ENCODE assay signal across 9 mouse cellular contexts in the genomic region with DNA sequence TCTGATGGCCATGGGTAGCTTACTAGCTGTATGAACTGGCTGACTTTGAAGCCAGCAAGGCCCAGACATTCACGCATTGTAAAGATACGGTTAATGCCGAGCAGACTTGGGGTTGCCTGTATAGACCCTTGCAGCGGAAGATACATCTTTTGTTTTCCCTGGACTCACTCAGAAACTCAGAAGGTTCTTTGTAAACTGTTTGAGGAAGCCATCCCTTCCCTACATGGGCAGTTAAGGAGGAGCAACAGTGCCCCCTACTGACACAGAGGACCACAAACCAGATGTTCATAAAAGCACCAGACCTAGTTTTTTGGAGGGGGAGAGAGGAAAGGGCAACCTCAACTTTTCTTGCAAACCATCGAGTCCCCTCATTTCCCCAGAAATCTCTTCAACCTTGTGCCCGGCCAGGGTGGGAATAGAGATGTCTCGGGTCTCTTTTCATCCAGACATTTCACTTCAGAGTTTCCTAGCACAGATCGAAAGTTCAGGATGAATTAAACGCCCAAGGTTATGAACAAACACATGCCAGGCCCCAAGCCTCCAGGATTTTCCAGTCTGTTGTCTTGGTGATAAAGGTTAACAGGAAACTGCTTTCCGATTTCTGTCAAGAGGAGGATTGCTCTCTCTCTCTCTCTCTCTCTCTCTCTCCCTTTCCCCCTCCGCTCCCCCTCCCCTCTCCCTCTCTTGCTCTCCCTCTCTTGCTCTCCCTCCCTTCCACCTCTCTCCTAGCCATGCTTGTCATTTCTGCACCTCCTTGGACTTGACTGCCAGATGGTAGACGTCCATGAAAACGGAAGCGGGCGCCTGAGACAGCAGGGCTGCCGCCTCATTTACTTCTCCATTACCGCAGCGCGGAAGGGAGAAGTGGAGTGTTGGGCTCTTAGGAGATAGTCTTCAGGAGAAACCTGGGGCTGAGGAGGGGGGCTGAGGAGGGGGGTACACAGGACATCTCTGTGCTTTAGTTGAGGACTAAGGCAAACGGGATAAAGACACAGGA.
DNase-seq lines count a peak whose midpoint lies in the region; ATAC-seq and TF ChIP-seq lines count a peak whose summit lies in the region.
"Had no signal": no experiment of that assay in that cellular context is flagged by ENCODE, and none has a peak within 500 bp of the region (broad histone marks: within the 10 kb centered on the region; RNA-seq: fewer than 3 reads in every experiment).

No protein-coding gene starts in this region.

- DNase-seq in forebrain, embryonic 11.5 days (ENCODE audit: low spot score), result peak; percentile 81
- DNase-seq in kidney, postnatal 14 days, result peak; percentile 84
- DNase-seq in liver, embryonic 13.5 days, result peak; percentile 34
- DNase-seq in neural tube, embryonic 10.5 days (ENCODE audit: extremely low spot score, low spot score), result peak; percentile 79
- DNase-seq in testis, postnatal 14 days (ENCODE audit: low spot score), result peak; percentile 32

- peak; percentile 50 for TF ChIP-seq CTCF in C2C12 (IDR thresholded peaks at IDR 0.05; ENCODE audit: control insufficient read depth, insufficient read depth, insufficient read length)
- TF ChIP-seq CTCF in bone marrow macrophage, adult 2 months (IDR thresholded peaks at IDR 0.05; ENCODE audit: low read depth, low read length), result peak; percentile 26; the same call in 1 of the 2 replicates

- 60% methylated on average over 20 of the region's 20 CpGs for WGBS in forebrain, embryonic 11.5 days
- WGBS in heart, embryonic 15.5 days, result 33% methylated on average over 20 of the region's 20 CpGs
- 31% methylated on average over 20 of the region's 20 CpGs for WGBS in liver, embryonic 13.5 days (ENCODE audit: insufficient replicate concordance)

- H3K4me3 ChIP-seq in C2C12 (ENCODE audit: insufficient read depth, poor library complexity, severe bottlenecking), result no peak overlapping the region
- peak overlapping the region; percentile 36 for H3K4me3 ChIP-seq in bone marrow macrophage, adult 2 months (ENCODE audit: insufficient read depth, low read length)
- H3K4me3 ChIP-seq in forebrain, embryonic 11.5 days (ENCODE audit: low read depth, low read length), result no peak overlapping the region
- no peak overlapping the region for H3K4me3 ChIP-seq in heart, embryonic 15.5 days
- H3K4me3 ChIP-seq in liver, embryonic 13.5 days (replicated peaks), result no peak overlapping the region
- H3K4me3 ChIP-seq: erythroblast, embryonic 14.5 days had no signal

- no peak overlapping the region for H3K4me2 ChIP-seq in forebrain, embryonic 11.5 days (ENCODE audit: low read depth, low read length, severe bottlenecking)
- H3K4me2 ChIP-seq in heart, embryonic 15.5 days, result no peak overlapping the region; the same call in 1 of the 2 replicates
- H3K4me2 ChIP-seq in liver, embryonic 13.5 days, result 0 out of 2 replicates have a peak overlapping the region, but pooled peaks have one; percentile 13

- no peak for TF ChIP-seq POLR2A in bone marrow macrophage, adult 2 months (IDR thresholded peaks at IDR 0.05; ENCODE audit: borderline replicate concordance, low read depth, low read length)

- H3K79me2 ChIP-seq in C2C12 (ENCODE audit: control insufficient read depth, insufficient read depth), result peaks cover 9% of the 10 kb centered on the region

- peak overlapping the region; percentile 68 for H3K27ac ChIP-seq in bone marrow macrophage, adult 2 months (ENCODE audit: insufficient read depth, low read depth, low read length)
- no peak overlapping the region for H3K27ac ChIP-seq in forebrain, embryonic 11.5 days (ENCODE audit: low read depth, low read length)
- H3K27ac ChIP-seq in heart, embryonic 15.5 days, result peak overlapping the region; percentile 38
- H3K27ac ChIP-seq in liver, embryonic 13.5 days, result no peak overlapping the region

- no peak overlapping the region for H3K9ac ChIP-seq in forebrain, embryonic 11.5 days (ENCODE audit: low read length)
- no peak overlapping the region for H3K9ac ChIP-seq in heart, embryonic 15.5 days
- H3K9ac ChIP-seq in liver, embryonic 13.5 days, result no peak overlapping the region

- peaks cover 15% of the 10 kb centered on the region for H3K4me1 ChIP-seq in bone marrow macrophage, adult 2 months (ENCODE audit: control insufficient read depth, insufficient read depth, low read length)
- 0 out of 2 replicates have a peak, but pooled peaks cover 2% of the 10 kb centered on the region for H3K4me1 ChIP-seq in forebrain, embryonic 11.5 days (replicated peaks; ENCODE audit: control insufficient read depth, insufficient read depth, low read length)
- peaks cover 33% of the 10 kb centered on the region for H3K4me1 ChIP-seq in heart, embryonic 15.5 days (replicated peaks)
- H3K4me1 ChIP-seq in liver, embryonic 13.5 days (replicated peaks), result peaks cover 23% of the 10 kb centered on the region

- no peaks in the 10 kb centered on the region for H3K27me3 ChIP-seq in C2C12 (ENCODE audit: control insufficient read depth, insufficient read depth, insufficient read length)
- no peaks in the 10 kb centered on the region for H3K27me3 ChIP-seq in forebrain, embryonic 11.5 days (ENCODE audit: control insufficient read depth, insufficient read depth, low read length)
- no peaks in the 10 kb centered on the region for H3K27me3 ChIP-seq in heart, embryonic 15.5 days
- H3K27me3 ChIP-seq in liver, embryonic 13.5 days, result no peaks in the 10 kb centered on the region

- peak; percentile 72; the same call in 1 of the 2 replicates for ATAC-seq in forebrain, embryonic 11.5 days (replicated peaks; ENCODE audit: low FRiP score)
- peak; percentile 31; the same call in 1 of the 2 replicates for ATAC-seq in heart, embryonic 15.5 days (replicated peaks; ENCODE audit: insufficient number of reproducible peaks, insufficient read depth, low FRiP score, low read depth)
- ATAC-seq in liver, embryonic 13.5 days (ENCODE audit: low read depth), result no peak

- H3K79me3 ChIP-seq in C2C12 (ENCODE audit: low read depth), result no peaks in the 10 kb centered on the region

- no peaks in the 10 kb centered on the region for H3K9me3 ChIP-seq in forebrain, embryonic 11.5 days (ENCODE audit: control insufficient read depth, low read length)
- H3K9me3 ChIP-seq in heart, embryonic 15.5 days (replicated peaks), result no peaks in the 10 kb centered on the region
- H3K9me3 ChIP-seq in liver, embryonic 13.5 days (replicated peaks), result no peaks in the 10 kb centered on the region

- no peak overlapping the region for H3ac ChIP-seq in C2C12 (ENCODE audit: control insufficient read depth, insufficient read length, low read depth)

- peaks cover 42% of the 10 kb centered on the region for H3K36me3 ChIP-seq in C2C12 (ENCODE audit: control insufficient read depth, insufficient read depth)
- H3K36me3 ChIP-seq in forebrain, embryonic 11.5 days (ENCODE audit: control insufficient read depth, insufficient read depth, low read length), result no peaks in the 10 kb centered on the region
- H3K36me3 ChIP-seq in heart, embryonic 15.5 days, result no peaks in the 10 kb centered on the region
- no peaks in the 10 kb centered on the region for H3K36me3 ChIP-seq in liver, embryonic 13.5 days

TF ChIP-seq in C2C12, 6 proteins besides CTCF, POLR2A, EP300 and RAD21:
- TF ChIP-seq MAX (IDR thresholded peaks at IDR 0.05) (no peak), MYOD1 (IDR thresholded peaks at IDR 0.05; ENCODE audit: control insufficient read depth, insufficient read length, low read depth) (no peak), USF1 (IDR thresholded peaks at IDR 0.05; ENCODE audit: low read depth) (no peak), FOSL1 (IDR thresholded peaks at IDR 0.05; ENCODE audit: insufficient read depth, low read length, poor library complexity, severe bottlenecking) (no peak), CEBPB (IDR thresholded peaks at IDR 0.05; ENCODE audit: low read depth) (no peak), MYOG (IDR thresholded peaks at IDR 0.05; ENCODE audit: control insufficient read depth, extremely low read depth, insufficient read length) (no peak)

Comparison
In these comparisons a context has a peak if more than half of its experiments do, and no peak if none do; other contexts are left out.
1. H3K27ac ChIP-seq: peak in bone marrow macrophage, adult 2 months (single experiment) and heart, embryonic 15.5 days (single experiment); none in forebrain, embryonic 11.5 days (single experiment) and liver, embryonic 13.5 days (single experiment).
2. DNase-seq: peak in every context shown above with its lines; median percentile 84 in kidney, postnatal 14 days; 81 in forebrain, embryonic 11.5 days; 79 in neural tube, embryonic 10.5 days; 34 in liver, embryonic 13.5 days; 32 in testis, postnatal 14 days.